Mouse (Mus musculus) G1E (cell line): ENCODE measurements around the gene Izumo1r. TPM values are rescaled to one million over a fixed set of nuclear protein-coding genes. Genes with fewer than 3 reads are reported as not detected.

ENCODE experiments used
- ATAC-seq: 2 replicates; pipeline ENCODE4 v1.8.0; 2016; ENCODE audit warnings: mild to moderate bottlenecking; ENCODE audit not compliant: insufficient number of reproducible peaks, poor library complexity, low FRiP score, severe bottlenecking; ENCODE audit errors: extremely low read depth
- DNase-seq: peaks from one replicate; pipeline ENCODE4 v3.0.0; 2012; ENCODE audit warnings: low spot score
- H3K27me3 ChIP-seq: 2 replicates; pipeline ENCODE4 v1.6.1; 2012; ENCODE audit warnings: mild to moderate bottlenecking, low read length, inconsistent platforms; ENCODE audit not compliant: insufficient read depth
- H3K36me3 ChIP-seq: replicated peaks from 2 replicates; pipeline ENCODE3; 2012; ENCODE audit warnings: mild to moderate bottlenecking, inconsistent platforms
- H3K4me1 ChIP-seq: 2 replicates; pipeline ENCODE4 v1.6.1; 2012; ENCODE audit warnings: low read depth, low read length, inconsistent platforms, mixed read lengths; ENCODE audit not compliant: insufficient read depth
- H3K4me3 ChIP-seq: 2 replicates; pipeline ENCODE4 v1.5.1; 2012; ENCODE audit warnings: low read depth, mild to moderate bottlenecking, inconsistent platforms, low read length, moderate library complexity, mixed read lengths
- H3K9me3 ChIP-seq: replicated peaks from 2 replicates; pipeline ENCODE4 v1.6.1; 2012; ENCODE audit warnings: inconsistent platforms
- CTCF ChIP-seq: IDR thresholded peaks from 2 replicates; pipeline ENCODE4 v1.5.1; 2012; ENCODE audit warnings: low read depth, low read length, inconsistent platforms, mixed read lengths
- GATA1 ChIP-seq: IDR thresholded peaks from 2 replicates; pipeline ENCODE4 v1.6.1; 2012; ENCODE audit warnings: borderline replicate concordance, low read length, inconsistent platforms, mixed read lengths
- GATA2 ChIP-seq: IDR thresholded peaks from 2 replicates; pipeline ENCODE4 v1.6.1; 2012; ENCODE audit warnings: low read depth, low read length, inconsistent platforms, borderline replicate concordance
- POLR2AphosphoS5 ChIP-seq: IDR thresholded peaks from 2 replicates; pipeline ENCODE4 v1.6.1; 2012; ENCODE audit warnings: low read depth, low read length, inconsistent platforms; ENCODE audit not compliant: insufficient replicate concordance
- TAL1 ChIP-seq: conservative IDR thresholded peaks from 2 replicates; pipeline ENCODE4 v1.6.1; 2012; ENCODE audit warnings: low read depth, low read length, inconsistent platforms, mixed read lengths
- polyA plus RNA-seq: library from polyadenylated mRNA; stranded (reverse); fragments of >175 nt; gene quantifications from 2 replicates; pipeline ENCODE4 v1.2.3, GENCODE M21; 2012
- total RNA-seq, 2 experiments: library from RNA; stranded (forward) in 1 of 2; stranded (reverse) in 1 of 2; fragments of 200-1000 nt in 1 of 2; fragments of >200 nt in 1 of 2; fragmentation: Nextera tagmentation in 1 of 2; gene quantifications; 2 replicates each; pipeline ENCODE4 v1.2.3; 2014 to 2017

The Izumo1r gene
- total and polyA plus RNA-seq, 3 experiments = 0.11 TPM; not detected in 2

- no peaks in the 10 kb centered on the region for H3K9me3 ChIP-seq
- ATAC-seq (no peak), DNase-seq (no peak)
- peaks cover 19% of the 10 kb centered on the region; the same call in 1 of the 2 replicates for H3K27me3 ChIP-seq
- TF ChIP-seq CTCF (no peak), POLR2AphosphoS5 (no peak), GATA2 (no peak), TAL1 (no peak)
- H3K36me3 ChIP-seq = no peaks in the 10 kb centered on the region
- H3K4me1 ChIP-seq = no peaks in the 10 kb centered on the region
- no peak overlapping the region for H3K4me3 ChIP-seq
Measured at GRCm38 (mm10) chr9:14863126-14863525, 40.6 kb downstream of the Izumo1r start.

- no peak for TF ChIP-seq GATA1
- no peak for TF ChIP-seq TAL1
- no peak for TF ChIP-seq CTCF
- no peak for TF ChIP-seq GATA2
- no peak for TF ChIP-seq POLR2AphosphoS5
- peaks cover 17% of the 10 kb centered on the region; the same call in 1 of the 2 replicates for H3K27me3 ChIP-seq
- ATAC-seq (no peak), DNase-seq (no peak)
- H3K9me3 ChIP-seq = no peaks in the 10 kb centered on the region
- no peak within 1 kb of the TSS for H3K4me3 ChIP-seq
- H3K4me1 ChIP-seq = no peaks in the 10 kb centered on the region
- no peaks in the 10 kb centered on the region for H3K36me3 ChIP-seq
Measured at GRCm38 (mm10) chr9:14859868-14860639, 43.7 kb downstream of the Izumo1r start, which contains the start of gene Gpr83. Gpr83 (plus strand) TSS chr9:14860210.

DNA sequence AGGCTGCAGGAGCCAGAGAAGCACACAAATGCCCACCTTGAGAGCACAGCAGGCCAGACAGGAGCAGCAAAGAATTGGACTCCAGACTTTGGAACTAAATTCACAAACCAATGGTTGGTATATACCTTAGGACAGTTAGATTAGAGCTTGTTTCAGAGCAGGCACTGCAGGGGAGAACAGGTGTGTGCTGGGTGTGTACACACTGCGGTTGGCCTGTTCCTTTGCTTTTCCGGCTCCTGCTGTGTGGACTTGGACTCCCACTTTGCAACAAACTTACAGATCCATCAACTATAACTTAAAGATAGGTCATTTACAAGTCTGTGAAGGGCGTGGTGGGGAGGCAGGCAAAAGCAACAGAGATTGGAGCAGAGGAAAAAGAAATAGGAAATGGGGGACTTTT lies 45.0 kb downstream of the Izumo1r start:
- H3K4me3 ChIP-seq = no peak overlapping the region
- ATAC-seq = no peak
- no peaks in the 10 kb centered on the region for H3K36me3 ChIP-seq
- no peak for TF ChIP-seq GATA2
- no peak for TF ChIP-seq GATA1
- no peak for TF ChIP-seq TAL1
- TF ChIP-seq CTCF = no peak
- TF ChIP-seq POLR2AphosphoS5 = no peak
- DNase-seq = no peak
- no peaks in the 10 kb centered on the region for H3K9me3 ChIP-seq
- H3K4me1 ChIP-seq = no peaks in the 10 kb centered on the region
- peaks cover 20% of the 10 kb centered on the region; the same call in 1 of the 2 replicates for H3K27me3 ChIP-seq

GRCm38 (mm10) chr9:14858170-14858706 lies 45.5 kb downstream of the Izumo1r start:
- no peak for TF ChIP-seq GATA1
- TF ChIP-seq POLR2AphosphoS5 = no peak
- TF ChIP-seq CTCF = no peak
- no peak for TF ChIP-seq GATA2
- TF ChIP-seq TAL1 = no peak
- H3K36me3 ChIP-seq = no peaks in the 10 kb centered on the region
- H3K4me3 ChIP-seq = no peak overlapping the region
- no peak for ATAC-seq
- peaks cover 20% of the 10 kb centered on the region; the same call in 1 of the 2 replicates for H3K27me3 ChIP-seq
- no peaks in the 10 kb centered on the region for H3K4me1 ChIP-seq
- DNase-seq = no peak
- H3K9me3 ChIP-seq = no peaks in the 10 kb centered on the region

GRCm38 (mm10) chr9:14856922-14857654 lies 46.7 kb downstream of the Izumo1r start:
- DNase-seq (no peak), ATAC-seq (no peak)
- no peak overlapping the region for H3K4me3 ChIP-seq
- no peaks in the 10 kb centered on the region for H3K36me3 ChIP-seq
- H3K4me1 ChIP-seq = no peaks in the 10 kb centered on the region
- no peak for TF ChIP-seq GATA1
- no peak for TF ChIP-seq GATA2
- TF ChIP-seq POLR2AphosphoS5 = no peak
- H3K27me3 ChIP-seq = peaks cover 20% of the 10 kb centered on the region; the same call in 1 of the 2 replicates
- H3K9me3 ChIP-seq = no peaks in the 10 kb centered on the region

- H3K36me3 ChIP-seq = no peaks in the 10 kb centered on the region
- no peaks in the 10 kb centered on the region for H3K9me3 ChIP-seq
- no peak for DNase-seq
- H3K4me1 ChIP-seq = no peaks in the 10 kb centered on the region
- TF ChIP-seq CTCF = no peak
- no peak for TF ChIP-seq GATA1
- TF ChIP-seq POLR2AphosphoS5 = no peak
- no peak for TF ChIP-seq GATA2
- no peak for TF ChIP-seq TAL1
- no peak for ATAC-seq
- H3K4me3 ChIP-seq = no peak overlapping the region
- peaks cover 10% of the 10 kb centered on the region; the same call in 1 of the 2 replicates for H3K27me3 ChIP-seq
Measured at GRCm38 (mm10) chr9:14854585-14854984, 49.2 kb downstream of the Izumo1r start.
